Mouse (Mus musculus) spleen, adult 2 months (tissue): ENCODE results near the gene Serpine2. TPM values are rescaled to one million over a fixed set of nuclear protein-coding genes. Genes with fewer than 3 reads are reported as not detected.

Source experiments
- DNase-seq, 2 experiments: peaks; one replicate each; pipeline versions ENCODE4 v3.0.0 to v3.0.0-alpha.2; 2012 to 2021; ENCODE audit warnings: low spot score in 2 of 2, low read depth in 1 of 2
- H3K27ac ChIP-seq: fragments of 200-500 bp; 2 replicates; pipeline ENCODE4 v1.5.1; 2012; ENCODE audit warnings: low read length, inconsistent platforms; ENCODE audit not compliant: insufficient read depth
- H3K27me3 ChIP-seq: fragments of 200-500 bp; 2 replicates; pipeline ENCODE4 v1.6.1; 2012; ENCODE audit warnings: mild to moderate bottlenecking, moderate library complexity, low read length, inconsistent platforms; ENCODE audit not compliant: control insufficient read depth, insufficient read depth
- H3K36me3 ChIP-seq: fragments of 200-500 bp; 2 replicates; pipeline ENCODE4 v1.6.1; 2012; ENCODE audit warnings: mild to moderate bottlenecking, low read length, inconsistent platforms; ENCODE audit not compliant: control insufficient read depth, insufficient read depth
- H3K4me1 ChIP-seq: fragments of 200-500 bp; 2 replicates; pipeline ENCODE4 v1.6.1; 2011; ENCODE audit warnings: inconsistent platforms; ENCODE audit not compliant: control insufficient read depth, insufficient read depth, insufficient read length
- H3K4me3 ChIP-seq: fragments of 200-500 bp; 2 replicates; pipeline ENCODE4 v1.5.1; 2011; ENCODE audit warnings: mild to moderate bottlenecking, inconsistent platforms; ENCODE audit not compliant: insufficient read depth, insufficient read length; ENCODE audit errors: extremely low read depth
- CTCF ChIP-seq: fragments of 200-500 bp; IDR thresholded peaks from 2 replicates; pipeline ENCODE4 v1.5.1; 2011; ENCODE audit warnings: mild to moderate bottlenecking, inconsistent platforms; ENCODE audit not compliant: insufficient read depth, insufficient read length, insufficient replicate concordance; ENCODE audit errors: extremely low read depth
- POLR2A ChIP-seq: fragments of 200-500 bp; IDR thresholded peaks from 2 replicates; pipeline ENCODE4 v1.6.1; 2011; ENCODE audit warnings: low read depth, low read length, inconsistent platforms
- WGBS: fragments of 180-500 bp; shearing (Covaris S2); methylation state at CpG from one replicate; pipeline ENCODE4 v1.1.7; 2018; 5-methylcytosine and 5-hydroxymethylcytosine counted together
- polyA plus RNA-seq: library from polyadenylated mRNA; depleted of rRNA; stranded (reverse); fragments of >200 nt; gene quantifications from 2 replicates; pipeline ENCODE4 v1.2.3, GENCODE M21; 2012

Gene Serpine2
- polyA plus RNA-seq, 1 experiment = 12.3 TPM

- H3K4me1 ChIP-seq = peaks cover 17% of the 10 kb centered on the region
- no peak for TF ChIP-seq POLR2A
- TF ChIP-seq CTCF = no peak
- 33% methylated on average over 4 of the region's 4 CpGs for WGBS
Observed at GRCm38 (mm10) chr1:79757597-79757996, 103.4 kb downstream of the Serpine2 start.

GRCm38 (mm10) chr1:79757161-79757560 is 103.8 kb downstream of the Serpine2 start:
- no peaks in the 10 kb centered on the region for H3K36me3 ChIP-seq
- DNase-seq = no peak
- H3K27me3 ChIP-seq = no peaks in the 10 kb centered on the region
- WGBS = 62% methylated on average over 7 of the region's 7 CpGs
- TF ChIP-seq POLR2A (no peak), CTCF (no peak)
- peaks cover 16% of the 10 kb centered on the region for H3K4me1 ChIP-seq
- H3K4me3 ChIP-seq = no peak overlapping the region
- H3K27ac ChIP-seq = no peak overlapping the region

More at GRCm38 (mm10) chr1:79757597-79757996, 103.4 kb downstream of the Serpine2 start:
- no peak for DNase-seq
- Histone ChIP-seq H3K4me3 (no peak overlapping the region), H3K27ac (no peak overlapping the region), H3K27me3 (no peaks in the 10 kb centered on the region), H3K36me3 (no peaks in the 10 kb centered on the region)

- TF ChIP-seq CTCF (no peak), POLR2A (no peak)
- no peak for DNase-seq
- Histone ChIP-seq H3K4me1 (peaks cover 23% of the 10 kb centered on the region), H3K36me3 (no peaks in the 10 kb centered on the region), H3K27me3 (no peaks in the 10 kb centered on the region), H3K4me3 (no peak overlapping the region), H3K27ac (no peak overlapping the region)
- 83% methylated on average over 5 of the region's 5 CpGs for WGBS
Observed at GRCm38 (mm10) chr1:79756417-79756816, 104.6 kb downstream of the Serpine2 start.

- 65% methylated on average over 2 of the region's 2 CpGs for WGBS
- Histone ChIP-seq H3K4me3 (no peak overlapping the region), H3K36me3 (no peaks in the 10 kb centered on the region), H3K27ac (no peak overlapping the region), H3K4me1 (peaks cover 21% of the 10 kb centered on the region), H3K27me3 (no peaks in the 10 kb centered on the region)
- no peak for DNase-seq
- TF ChIP-seq POLR2A (no peak), CTCF (no peak)
Observed at GRCm38 (mm10) chr1:79755376-79755775, 105.6 kb downstream of the Serpine2 start.

GRCm38 (mm10) chr1:79754936-79755335 is 106.0 kb downstream of the Serpine2 start:
- Histone ChIP-seq H3K4me3 (no peak overlapping the region), H3K27me3 (no peaks in the 10 kb centered on the region), H3K36me3 (no peaks in the 10 kb centered on the region), H3K27ac (no peak overlapping the region), H3K4me1 (peaks cover 21% of the 10 kb centered on the region)
- TF ChIP-seq POLR2A (no peak), CTCF (no peak)
- WGBS = 89% methylated on average over 3 of the region's 3 CpGs
- no peak for DNase-seq

GRCm38 (mm10) chr1:79753456-79753855 is 107.5 kb downstream of the Serpine2 start:
- no peaks in the 10 kb centered on the region for H3K27me3 ChIP-seq
- 89% methylated on average over 3 of the region's 3 CpGs for WGBS
- peaks cover 25% of the 10 kb centered on the region for H3K4me1 ChIP-seq
- TF ChIP-seq POLR2A (no peak), CTCF (no peak)
- no peaks in the 10 kb centered on the region for H3K36me3 ChIP-seq
- no peak overlapping the region for H3K27ac ChIP-seq
- no peak for DNase-seq
- no peak overlapping the region for H3K4me3 ChIP-seq

- H3K36me3 ChIP-seq = no peaks in the 10 kb centered on the region
- DNase-seq = no peak
- H3K4me1 ChIP-seq = peaks cover 25% of the 10 kb centered on the region
- 70% methylated on average over 4 of the region's 4 CpGs for WGBS
- no peak overlapping the region for H3K4me3 ChIP-seq
- H3K27ac ChIP-seq = peak overlapping the region; percentile 74
- no peaks in the 10 kb centered on the region for H3K27me3 ChIP-seq
- TF ChIP-seq CTCF = no peak
- TF ChIP-seq POLR2A = no peak
Observed at GRCm38 (mm10) chr1:79752714-79753340, 108.2 kb downstream of the Serpine2 start.
